Comparison of ENCODE assay signal across 13 mouse cellular contexts in genomic region chr15:85676156-85676555, GRCm38 (mm10). TPM values are rescaled to one million over a fixed set of nuclear protein-coding genes. Genes with fewer than 3 reads are reported as not detected.
A peak's percentile ranks its signal among the peaks of the same experiment; 100 is the strongest.
DNase-seq lines count a peak whose midpoint lies in the region; ATAC-seq and TF ChIP-seq lines count a peak whose summit lies in the region.
"Had no signal": no experiment of that assay in that cellular context is flagged by ENCODE, and none has a peak within 500 bp of the region (broad histone marks: within the 10 kb centered on the region; RNA-seq: fewer than 3 reads in every experiment).

No protein-coding gene starts in this region.

- H3K27me3 ChIP-seq in heart, embryonic 15.5 days = no peaks in the 10 kb centered on the region
- no peaks in the 10 kb centered on the region for H3K27me3 ChIP-seq in liver, adult 2 months (ENCODE audit: control insufficient read depth, insufficient read depth, low read length)
- peaks cover 75% of the 10 kb centered on the region for H3K27me3 ChIP-seq in liver, embryonic 12.5 days (replicated peaks)
- H3K27me3 ChIP-seq in forebrain, postnatal 0 days (ENCODE audit: insufficient read depth, low read length) = no peaks in the 10 kb centered on the region
- H3K27me3 ChIP-seq in neural tube, embryonic 15.5 days (replicated peaks) = no peaks in the 10 kb centered on the region

- WGBS in heart, embryonic 15.5 days = 81% methylated on average over 3 of the region's 3 CpGs
- WGBS in liver, adult 2 months = 67% methylated on average over 3 of the region's 3 CpGs
- WGBS in liver, embryonic 12.5 days (ENCODE audit: insufficient replicate concordance) = 67% methylated on average over 3 of the region's 3 CpGs
- 41% methylated on average over 3 of the region's 3 CpGs for WGBS in forebrain, postnatal 0 days
- WGBS in neural tube, embryonic 15.5 days = 53% methylated on average over 3 of the region's 3 CpGs

- TF ChIP-seq CTCF in liver, adult 2 months (IDR thresholded peaks at IDR 0.05; ENCODE audit: low read depth, low read length) = no peak
- TF ChIP-seq CTCF in forebrain, postnatal 0 days (IDR thresholded peaks at IDR 0.05; ENCODE audit: low read depth) = no peak

- no peak for DNase-seq in heart, postnatal 25 days (ENCODE audit: low spot score)
- no peak for DNase-seq in liver, adult 2 months (ENCODE audit: extremely low read depth, low read depth, low spot score)
- no peak for DNase-seq in forebrain, postnatal 0 days
- DNase-seq in thymus, adult 18-20 months = no peak
- DNase-seq: layer of hippocampus, adult 9-11 months; right cerebral cortex, postnatal 4 days had no signal

- peak overlapping the region; percentile 1; the same call in 1 of the 2 replicates for H3K4me3 ChIP-seq in heart, embryonic 15.5 days
- H3K4me3 ChIP-seq in liver, adult 2 months (ENCODE audit: insufficient read depth, low read depth, low read length) = no peak overlapping the region
- H3K4me3 ChIP-seq in liver, embryonic 12.5 days = no peak overlapping the region
- H3K4me3 ChIP-seq in forebrain, postnatal 0 days (ENCODE audit: low read depth, low read length) = peak overlapping the region; percentile 99
- H3K4me3 ChIP-seq in neural tube, embryonic 15.5 days (replicated peaks) = peak overlapping the region; percentile 82
- H3K4me3 ChIP-seq: embryonic facial prominence, embryonic 13.5 days; heart, embryonic 12.5 days had no signal

- TF ChIP-seq POLR2A in liver, adult 2 months (IDR thresholded peaks at IDR 0.05; ENCODE audit: extremely low read depth, insufficient read depth, low read length) = no peak

- peaks cover 54% of the 10 kb centered on the region for H3K4me1 ChIP-seq in heart, embryonic 15.5 days (replicated peaks)
- H3K4me1 ChIP-seq in liver, adult 2 months (ENCODE audit: control insufficient read depth, insufficient read depth, low read length) = peaks cover 42% of the 10 kb centered on the region
- H3K4me1 ChIP-seq in liver, embryonic 12.5 days = no peaks in the 10 kb centered on the region
- H3K4me1 ChIP-seq in forebrain, postnatal 0 days (ENCODE audit: insufficient read depth) = peaks cover 32% of the 10 kb centered on the region
- peaks cover 75% of the 10 kb centered on the region for H3K4me1 ChIP-seq in neural tube, embryonic 15.5 days

- no peak for ATAC-seq in heart, embryonic 15.5 days (replicated peaks; ENCODE audit: insufficient number of reproducible peaks, insufficient read depth, low FRiP score, low read depth)
- ATAC-seq in liver, embryonic 12.5 days = no peak
- no peak for ATAC-seq in forebrain, postnatal 0 days
- no peak for ATAC-seq in neural tube, embryonic 15.5 days (ENCODE audit: low FRiP score)
- ATAC-seq: intestine, embryonic 16.5 days had no signal

- H3K9ac ChIP-seq in heart, embryonic 15.5 days = no peak overlapping the region
- no peak overlapping the region for H3K9ac ChIP-seq in liver, adult 2 months (ENCODE audit: low read depth, low read length)
- H3K9ac ChIP-seq in liver, embryonic 12.5 days = no peak overlapping the region
- H3K9ac ChIP-seq in forebrain, postnatal 0 days = peak overlapping the region; percentile 75
- peak overlapping the region; percentile 45 for H3K9ac ChIP-seq in neural tube, embryonic 15.5 days (replicated peaks)
- H3K9ac ChIP-seq: embryonic facial prominence, embryonic 13.5 days; heart, embryonic 12.5 days had no signal

- peaks cover 61% of the 10 kb centered on the region for H3K79me2 ChIP-seq in liver, adult 2 months (ENCODE audit: control insufficient read depth, insufficient read depth, low read length)

- H3K4me2 ChIP-seq in heart, embryonic 15.5 days = no peak overlapping the region
- no peak overlapping the region for H3K4me2 ChIP-seq in liver, embryonic 12.5 days
- peak overlapping the region; percentile 91 for H3K4me2 ChIP-seq in forebrain, postnatal 0 days (ENCODE audit: low read depth)
- peak overlapping the region; percentile 87 for H3K4me2 ChIP-seq in neural tube, embryonic 15.5 days
- H3K4me2 ChIP-seq: embryonic facial prominence, embryonic 13.5 days; heart, embryonic 12.5 days had no signal

- no peak overlapping the region for H3K27ac ChIP-seq in heart, embryonic 15.5 days
- peak overlapping the region; percentile 64 for H3K27ac ChIP-seq in liver, adult 2 months (replicated peaks; ENCODE audit: insufficient read depth, low read depth, low read length)
- H3K27ac ChIP-seq in liver, embryonic 12.5 days = no peak overlapping the region
- H3K27ac ChIP-seq in forebrain, postnatal 0 days (ENCODE audit: low read depth, low read length) = peak overlapping the region; percentile 23; the same call in 1 of the 2 replicates
- H3K27ac ChIP-seq in neural tube, embryonic 15.5 days (replicated peaks) = peak overlapping the region; percentile 91
- H3K27ac ChIP-seq: embryonic facial prominence, embryonic 13.5 days had no signal

- H3K9me3 ChIP-seq in heart, embryonic 15.5 days (replicated peaks) = no peaks in the 10 kb centered on the region
- no peaks in the 10 kb centered on the region for H3K9me3 ChIP-seq in liver, embryonic 12.5 days (replicated peaks)
- no peaks in the 10 kb centered on the region for H3K9me3 ChIP-seq in forebrain, postnatal 0 days (ENCODE audit: low read length)
- H3K9me3 ChIP-seq in neural tube, embryonic 15.5 days (replicated peaks) = no peaks in the 10 kb centered on the region
- H3K9me3 ChIP-seq: embryonic facial prominence, embryonic 13.5 days; heart, embryonic 12.5 days had no signal

- intact Hi-C loops in heart, postnatal 25 days (cut with DNase I) = no loop called here

- peaks cover 13% of the 10 kb centered on the region; the same call in 1 of the 2 replicates for H3K36me3 ChIP-seq in heart, embryonic 15.5 days
- H3K36me3 ChIP-seq in liver, adult 2 months (ENCODE audit: control insufficient read depth, insufficient read depth, low read length) = no peaks in the 10 kb centered on the region
- no peaks in the 10 kb centered on the region for H3K36me3 ChIP-seq in liver, embryonic 12.5 days
- H3K36me3 ChIP-seq in forebrain, postnatal 0 days (ENCODE audit: insufficient read depth) = 0 out of 2 replicates have a peak, but pooled peaks cover 4% of the 10 kb centered on the region
- H3K36me3 ChIP-seq in neural tube, embryonic 15.5 days = no peaks in the 10 kb centered on the region

RNA-seq across cellular contexts. Expression of gene Ppara, which starts 58.6 kb away (rescaled TPM):
- 15.1 and 20.5 TPM in 2 replicates for polyA plus RNA-seq in heart, embryonic 15.5 days (2015; fragmentation: Nextera tagmentation; extraction: Ambion mirVana)
- total RNA-seq in heart, postnatal 25 days (2021) = 10 to 100 TPM; 44.7 to 58.8 TPM
- total RNA-seq in liver, adult 2 months (2014; rRNA removed) = 184 and 206 TPM in 2 replicates
- polyA plus RNA-seq in liver, adult 2 months (2012; rRNA removed) = 36.2 and 39.8 TPM in 2 replicates
- 5.7 TPM in 2 replicates for polyA plus RNA-seq in liver, embryonic 12.5 days (2016; fragmentation: Nextera tagmentation; extraction: Ambion mirVana)
- 0.92 and 1.7 TPM in 2 replicates for total RNA-seq in forebrain, postnatal 0 days (2014; rRNA removed)
- polyA plus RNA-seq in forebrain, postnatal 0 days (2015; fragmentation: Nextera tagmentation; extraction: Ambion mirVana) = 1.9 and 2.0 TPM in 2 replicates
- 1.5 and 2.0 TPM in 2 replicates for polyA plus RNA-seq in neural tube, embryonic 15.5 days (2015; fragmentation: Nextera tagmentation; extraction: Ambion mirVana)
- total RNA-seq: megakaryocyte, adult 5-6 weeks had no signal

Comparison
In these comparisons a context has a peak if more than half of its experiments do, and no peak if none do; other contexts are left out.
1. H3K27ac ChIP-seq: peak in liver, adult 2 months (single experiment), forebrain, postnatal 0 days (single experiment) and neural tube, embryonic 15.5 days (single experiment); none in heart, embryonic 15.5 days (single experiment) and liver, embryonic 12.5 days (single experiment).
2. H3K4me2 ChIP-seq: peak in forebrain, postnatal 0 days (single experiment) and neural tube, embryonic 15.5 days (single experiment); none in heart, embryonic 15.5 days (single experiment) and liver, embryonic 12.5 days (single experiment).
3. H3K4me3 ChIP-seq: peak in heart, embryonic 15.5 days (single experiment), forebrain, postnatal 0 days (single experiment) and neural tube, embryonic 15.5 days (single experiment); none in liver, adult 2 months (single experiment) and liver, embryonic 12.5 days (single experiment).
4. H3K9ac ChIP-seq: peak in forebrain, postnatal 0 days (single experiment) and neural tube, embryonic 15.5 days (single experiment); none in heart, embryonic 15.5 days (single experiment), liver, adult 2 months (single experiment) and liver, embryonic 12.5 days (single experiment).